Mouse (Mus musculus) forebrain, embryonic 11.5 days (tissue): ENCODE measurements around the gene Dyrk3. TPM values are rescaled to one million over a fixed set of nuclear protein-coding genes. Genes with fewer than 3 reads are reported as not detected.
A peak's percentile ranks its signal among the peaks of the same experiment; 100 is the strongest.
"Not testable (repeated sequence)": the region's sequence is repeated elsewhere in the genome, so short reads cannot be mapped to it uniquely, and the experiment has no call there.

Experiments used
- ATAC-seq: fragments of 200-750 bp; cut with Nextera tagmentation; replicated peaks from 2 replicates; pipeline ENCODE4 v1.8.0; 2017; ENCODE audit warnings: moderate TSS enrichment; ENCODE audit not compliant: low FRiP score
- DNase-seq: peaks from one replicate; pipeline ENCODE4 v3.0.0-alpha.2; 2017; ENCODE audit warnings: low spot score
- H3K27ac ChIP-seq: fragments of 300-500 bp; sonication (generic); 2 replicates; pipeline ENCODE4 v1.5.1; 2014; ENCODE audit warnings: low read depth, low read length
- H3K27me3 ChIP-seq: fragments of 300-500 bp; sonication (generic); 2 replicates; pipeline ENCODE4 v1.6.1; 2014; ENCODE audit warnings: mild to moderate bottlenecking, low read length, mixed read lengths; ENCODE audit not compliant: control insufficient read depth, insufficient read depth
- H3K36me3 ChIP-seq: fragments of 300-500 bp; sonication (generic); 2 replicates; pipeline ENCODE4 v1.6.1; 2014; ENCODE audit warnings: mild to moderate bottlenecking, low read length, moderate library complexity, mixed read lengths; ENCODE audit not compliant: control insufficient read depth, insufficient read depth
- H3K4me1 ChIP-seq: fragments of 300-500 bp; sonication (generic); replicated peaks from 2 replicates; pipeline ENCODE4 v1.6.1; 2014; ENCODE audit warnings: low read length, mixed read lengths; ENCODE audit not compliant: control insufficient read depth, insufficient read depth
- H3K4me2 ChIP-seq: fragments of 300-500 bp; sonication (generic); 2 replicates; pipeline ENCODE4 v1.6.1; 2014; ENCODE audit warnings: low read depth, mild to moderate bottlenecking, low read length, moderate library complexity, mixed read lengths; ENCODE audit not compliant: severe bottlenecking
- H3K4me3 ChIP-seq: fragments of 300-500 bp; sonication (generic); 2 replicates; pipeline ENCODE4 v1.5.1; 2014; ENCODE audit warnings: low read depth, low read length
- H3K9ac ChIP-seq: fragments of 300-500 bp; sonication (generic); 2 replicates; pipeline ENCODE4 v1.6.1; 2014; ENCODE audit warnings: low read length
- H3K9me3 ChIP-seq: fragments of 300-500 bp; sonication (generic); 2 replicates; pipeline ENCODE4 v1.6.1; 2016; ENCODE audit warnings: low read length, mixed read lengths; ENCODE audit not compliant: control insufficient read depth
- WGBS: fragments of 180-500 bp; shearing (Covaris S2); extraction: QIAGEN DNeasy Blood & Tissue Kit; methylation state at CpG from one replicate; pipeline ENCODE4 v1.1.7; 2014; 5-methylcytosine and 5-hydroxymethylcytosine counted together
- polyA plus RNA-seq: library from polyadenylated mRNA; unstranded; fragments of >200 nt; fragmentation: Nextera tagmentation; extraction: Ambion mirVana; gene quantifications from 2 replicates; pipeline ENCODE4 v1.2.1, GENCODE M21; 2014

The Dyrk3 gene
- polyA plus RNA-seq, 1 experiment from 2014 or later = 20.8 TPM

DNA sequence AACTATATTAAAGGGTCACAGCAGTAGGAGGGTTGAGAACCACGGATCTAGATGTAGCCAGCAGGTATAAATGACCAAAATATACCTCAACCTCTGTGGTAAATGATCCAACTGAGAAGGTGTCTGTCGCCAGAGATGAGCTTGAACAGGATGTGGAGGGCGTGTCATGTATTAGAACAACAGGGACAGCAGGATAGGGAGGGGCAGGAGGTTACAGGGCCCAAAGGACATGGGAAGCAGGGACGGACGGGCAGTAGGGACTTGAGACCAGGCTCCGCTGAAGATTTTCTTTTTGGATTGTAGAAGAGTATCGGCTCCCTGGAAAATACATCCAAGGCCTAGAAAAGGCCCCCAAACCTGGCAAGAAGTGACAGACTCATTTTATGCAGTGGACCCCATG lies 34.9 kb upstream of the Dyrk3 start:
- H3K9ac ChIP-seq = no peak overlapping the region
- DNase-seq (no peak), ATAC-seq (no peak)
- H3K4me2 ChIP-seq = no peak overlapping the region
- peaks cover 6% of the 10 kb centered on the region for H3K36me3 ChIP-seq
- H3K4me3 ChIP-seq = no peak overlapping the region
- 91% methylated on average over 7 of the region's 7 CpGs for WGBS
- H3K27ac ChIP-seq = no peak overlapping the region
- H3K27me3 ChIP-seq = no peaks in the 10 kb centered on the region
- no peaks in the 10 kb centered on the region for H3K9me3 ChIP-seq
- no peaks in the 10 kb centered on the region for H3K4me1 ChIP-seq

DNA sequence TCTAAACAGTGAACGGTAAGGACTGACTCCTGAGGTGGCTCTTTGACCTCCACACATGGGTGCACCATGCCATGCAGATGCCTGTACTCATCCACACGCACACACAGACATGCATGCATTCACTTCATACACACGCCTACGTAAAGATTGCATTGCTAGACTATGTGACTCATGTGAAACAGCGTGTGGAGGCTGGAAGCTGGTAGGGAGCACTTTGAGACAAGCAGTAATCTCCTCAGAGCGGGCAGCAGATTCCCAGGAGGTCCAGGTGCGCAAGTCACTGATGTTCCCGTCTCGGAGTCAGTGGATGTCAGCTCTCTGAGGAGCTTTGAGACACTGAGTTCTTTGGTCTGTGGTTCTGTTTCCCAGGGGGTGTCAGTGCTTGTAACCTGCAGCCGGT lies 29.5 kb upstream of the Dyrk3 start:
- H3K9ac ChIP-seq = no peak overlapping the region

DNA sequence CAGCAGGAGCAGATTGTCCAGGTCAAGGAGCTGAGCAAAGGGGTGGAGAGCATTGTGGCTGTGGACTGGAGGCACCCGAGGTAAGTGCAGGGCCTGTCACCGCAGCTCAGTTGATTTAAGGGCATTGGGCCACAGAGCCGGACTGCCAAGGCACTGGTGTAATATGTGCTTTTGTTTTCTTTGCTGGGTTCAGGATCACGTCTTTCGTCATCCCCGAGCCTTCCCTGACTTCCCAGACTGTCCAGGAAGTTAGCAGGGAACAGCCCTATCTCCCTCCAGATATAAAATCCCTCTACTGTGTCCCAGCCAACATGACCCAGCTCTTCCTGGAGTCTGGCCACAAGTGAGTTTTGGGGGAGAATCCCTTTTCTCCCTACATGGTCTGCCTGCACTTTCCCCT lies 26.3 kb upstream of the Dyrk3 start:
- H3K4me3 ChIP-seq = no peak overlapping the region
- DNase-seq (no peak), ATAC-seq (no peak)
- no peaks in the 10 kb centered on the region for H3K27me3 ChIP-seq
- no peak overlapping the region for H3K9ac ChIP-seq
- WGBS = 93% methylated on average over 6 of the region's 6 CpGs
- H3K4me1 ChIP-seq = no peaks in the 10 kb centered on the region
- H3K9me3 ChIP-seq = no peaks in the 10 kb centered on the region
- peaks cover 19% of the 10 kb centered on the region for H3K36me3 ChIP-seq
- H3K27ac ChIP-seq = no peak overlapping the region
- H3K4me2 ChIP-seq = no peak overlapping the region

More for the DNA sequence above, 29.5 kb upstream of the Dyrk3 start:
- no peak for ATAC-seq
- Histone ChIP-seq H3K4me1 (no peaks in the 10 kb centered on the region), H3K4me3 (no peak overlapping the region), H3K9me3 (no peaks in the 10 kb centered on the region), H3K27me3 (no peaks in the 10 kb centered on the region), H3K27ac (no peak overlapping the region), H3K4me2 (no peak overlapping the region), H3K36me3 (peaks cover 20% of the 10 kb centered on the region)
- WGBS = 96% methylated on average over 10 of the region's 10 CpGs
- DNase-seq = no peak

DNA sequence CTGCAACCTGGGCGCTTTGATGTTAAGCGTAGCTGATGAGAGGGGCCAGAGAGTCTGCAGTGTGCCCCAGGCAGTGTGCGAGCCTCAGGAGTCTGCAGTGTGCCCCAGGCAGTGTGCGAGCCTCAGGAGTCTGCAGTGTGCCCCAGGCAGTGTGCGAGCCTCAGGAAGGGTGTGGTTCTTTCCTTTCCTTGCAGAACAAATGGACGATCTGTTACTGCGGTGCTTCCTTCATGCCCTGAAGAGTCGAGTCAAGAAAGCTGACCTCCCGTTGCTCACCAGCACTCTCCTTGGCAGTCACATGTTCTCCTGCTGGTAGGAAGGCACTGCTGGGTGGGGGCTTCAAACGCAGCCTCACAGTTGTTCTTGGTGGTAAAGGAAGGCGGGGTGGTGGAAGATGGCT lies 23.0 kb upstream of the Dyrk3 start:
- DNase-seq (no peak), ATAC-seq (no peak)
- Histone ChIP-seq H3K4me2 (no peak overlapping the region), H3K4me3 (no peak overlapping the region), H3K9ac (no peak overlapping the region), H3K27ac (no peak overlapping the region), H3K27me3 (no peaks in the 10 kb centered on the region), H3K9me3 (no peaks in the 10 kb centered on the region), H3K36me3 (peaks cover 14% of the 10 kb centered on the region), H3K4me1 (no peaks in the 10 kb centered on the region)
- WGBS = 87% methylated on average over 11 of the region's 11 CpGs

DNA sequence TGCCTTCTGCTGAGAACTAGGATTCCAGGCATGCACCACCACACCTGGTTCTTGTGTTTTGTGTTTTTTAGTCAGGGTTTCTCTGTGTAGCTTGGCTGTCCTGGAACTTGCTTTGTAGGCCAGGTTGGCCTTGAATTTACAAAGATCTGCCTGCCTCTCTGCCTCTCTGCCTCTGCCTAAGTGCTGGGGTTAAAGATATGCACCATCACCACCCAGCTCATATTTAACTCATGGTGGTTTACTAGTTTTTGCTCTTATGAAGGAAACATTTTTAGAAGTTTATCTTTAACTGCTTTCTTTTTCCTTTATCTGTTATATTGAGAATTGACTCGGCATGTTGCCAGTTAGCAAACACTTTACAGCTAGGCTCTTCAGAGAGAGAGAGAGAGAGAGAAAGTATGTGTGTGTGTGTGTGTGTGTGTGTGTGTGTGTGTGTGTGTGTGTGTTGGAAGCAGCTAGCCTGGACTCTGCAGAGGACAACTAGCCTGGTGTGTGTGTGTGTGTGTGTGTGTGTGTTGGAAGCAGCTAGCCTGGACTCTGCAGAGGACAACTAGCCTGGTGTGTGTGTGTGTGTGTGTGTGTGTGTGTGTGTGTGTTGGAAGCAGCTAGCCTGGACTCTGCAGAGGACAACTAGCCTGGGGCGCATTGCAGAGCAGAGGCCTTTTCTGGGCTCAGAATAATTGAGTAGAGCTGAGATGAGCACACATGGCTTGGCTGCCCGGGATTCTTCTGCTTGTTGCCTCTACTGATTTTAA lies 21.6 kb upstream of the Dyrk3 start:
- H3K27ac ChIP-seq, H3K4me1 ChIP-seq, H3K9me3 ChIP-seq, H3K9ac ChIP-seq, H3K27me3 ChIP-seq, DNase-seq, ATAC-seq, H3K4me2 ChIP-seq, H3K4me3 ChIP-seq: not testable (repeated sequence)
- H3K36me3 ChIP-seq = peaks cover 10% of the 10 kb centered on the region
- 94% methylated on average over 3 of the region's 3 CpGs for WGBS

DNA sequence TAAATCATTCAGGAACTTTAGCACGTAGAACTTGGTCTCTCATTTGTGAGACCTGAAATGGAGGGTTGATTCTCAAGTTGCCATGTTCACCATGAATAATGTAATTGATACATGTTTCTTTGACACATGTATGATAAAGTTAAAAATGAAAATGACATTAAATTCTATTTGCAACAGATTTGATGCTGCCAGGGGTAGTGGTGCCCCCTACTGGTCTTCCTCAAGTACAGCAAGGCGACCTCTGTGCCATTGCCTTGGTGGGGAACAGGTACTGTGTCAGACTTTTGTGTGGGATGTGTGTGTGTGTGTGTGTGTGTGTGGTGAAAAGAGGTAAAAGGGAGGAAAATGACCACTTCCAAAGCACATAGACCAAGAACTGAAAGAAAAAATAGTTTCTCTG lies 17.3 kb upstream of the Dyrk3 start:
- DNase-seq = peak; percentile 72
- 51% methylated on average over 2 of the region's 2 CpGs for WGBS
- ATAC-seq = no peak

DNA sequence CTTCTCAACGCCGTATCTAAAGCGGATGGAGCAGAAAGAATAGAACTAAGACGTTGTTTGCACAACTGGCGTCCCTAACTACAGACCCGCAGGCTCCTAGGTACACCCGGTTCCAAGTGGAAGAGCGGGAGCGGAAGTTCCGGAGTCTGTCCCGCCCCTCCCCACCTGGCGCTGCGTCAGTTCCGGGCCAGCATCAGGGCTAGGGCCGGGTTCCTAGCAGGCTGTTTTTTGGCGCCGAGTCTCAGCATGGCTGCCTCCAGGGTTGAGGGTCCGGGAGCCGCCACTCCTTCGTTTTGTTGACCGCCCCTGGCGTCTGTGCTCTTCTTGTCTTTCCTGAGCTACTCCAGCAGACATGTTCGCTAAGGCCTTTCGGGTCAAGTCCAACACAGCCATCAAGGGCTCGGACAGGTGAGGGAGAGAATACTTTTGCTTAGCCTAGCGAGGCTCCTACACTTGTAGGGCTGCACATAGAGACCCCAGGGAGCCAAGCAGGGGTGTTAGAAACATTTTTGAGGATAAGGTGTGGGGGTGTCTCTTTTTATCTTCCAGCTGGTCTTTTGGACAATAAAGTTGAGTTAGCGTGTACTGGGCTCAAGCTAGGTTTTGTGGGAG lies 15.0 kb upstream of the Dyrk3 start, which contains the start of gene Eif2d:
Gene Eif2d, plus strand, starts transcription at position 164 of the 612 bp plus-strand sequence.
- Histone ChIP-seq H3K4me1 (peaks cover 3% of the 10 kb centered on the region; the same call in 1 of the 2 replicates), H3K36me3 (no peaks in the 10 kb centered on the region), H3K4me2 (peak within 1 kb of the TSS; percentile 72), H3K27me3 (no peaks in the 10 kb centered on the region), H3K27ac (no peak within 1 kb of the TSS), H3K9me3 (no peaks in the 10 kb centered on the region), H3K9ac (peak within 1 kb of the TSS; percentile 75), H3K4me3 (peak within 1 kb of the TSS; percentile 60)
- ATAC-seq (peak; percentile 98), DNase-seq (peak; percentile 93)
- whole genome bisulfite sequencing = 1% methylated on average over 27 of the region's 27 CpGs

More for the DNA sequence above, 17.3 kb upstream of the Dyrk3 start:
- H3K4me2 ChIP-seq = no peak overlapping the region
- no peak overlapping the region for H3K4me3 ChIP-seq
- no peak overlapping the region for H3K27ac ChIP-seq
- H3K4me1 ChIP-seq = peaks cover 3% of the 10 kb centered on the region; the same call in 1 of the 2 replicates
- H3K9me3 ChIP-seq = no peaks in the 10 kb centered on the region
- H3K27me3 ChIP-seq = no peaks in the 10 kb centered on the region
- no peak overlapping the region for H3K9ac ChIP-seq
- no peaks in the 10 kb centered on the region; the same call in 1 of the 2 replicates for H3K36me3 ChIP-seq

DNA sequence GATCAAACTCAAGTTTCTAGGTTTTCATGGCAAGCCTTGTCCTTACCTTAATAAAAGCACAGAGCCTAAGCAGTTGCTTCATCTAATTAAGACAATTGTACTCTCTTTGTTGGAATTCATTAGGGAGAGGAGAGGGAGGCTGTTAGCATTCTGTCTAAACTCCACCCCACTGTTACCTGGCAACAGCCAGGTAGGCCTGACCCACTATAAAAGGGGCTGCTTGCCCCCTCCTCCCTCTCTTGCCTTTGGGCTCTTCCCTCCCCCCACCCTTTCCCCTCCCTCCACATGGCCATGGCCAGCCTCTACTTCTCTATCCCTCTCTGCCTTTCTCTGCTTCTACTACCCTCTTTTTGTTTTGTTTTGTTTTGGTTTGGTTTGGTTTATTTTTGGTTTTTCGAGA lies 11.4 kb upstream of the Dyrk3 start:
- H3K27me3 ChIP-seq = no peaks in the 10 kb centered on the region
- no peaks in the 10 kb centered on the region for H3K36me3 ChIP-seq
- ATAC-seq = no peak
- WGBS = 81% methylated on average over 1 of the region's 1 CpGs
- DNase-seq = no peak
- H3K27ac ChIP-seq = no peak overlapping the region
- H3K4me1 ChIP-seq = peaks cover 3% of the 10 kb centered on the region; the same call in 1 of the 2 replicates
- no peak overlapping the region for H3K4me3 ChIP-seq
- no peaks in the 10 kb centered on the region for H3K9me3 ChIP-seq
- no peak overlapping the region for H3K9ac ChIP-seq
- H3K4me2 ChIP-seq = no peak overlapping the region
